Mouse (Mus musculus) small intestine, adult 2 months (tissue): ENCODE data around the gene Stat3.

Source experiments
- CTCF ChIP-seq: fragments of 200-500 bp; IDR thresholded peaks from 2 replicates; pipeline ENCODE4 v1.5.1; 2012; ENCODE audit warnings: low read depth, mild to moderate bottlenecking, control low read depth, inconsistent platforms, low read length, moderate library complexity, mixed read lengths; ENCODE audit not compliant: insufficient replicate concordance, insufficient read length; ENCODE audit errors: extremely low read depth
- POLR2A ChIP-seq: fragments of 200-500 bp; IDR thresholded peaks from 2 replicates; pipeline ENCODE4 v1.6.1; 2012; ENCODE audit warnings: low read depth, mild to moderate bottlenecking, control low read depth, inconsistent platforms, low read length, moderate library complexity

GRCm38 (mm10) chr11:100930611-100931010 is 8.7 kb downstream of the Stat3 start:
- no peak for TF ChIP-seq CTCF
- no peak for TF ChIP-seq POLR2A
